Mouse (Mus musculus) E14TG2a.4 (cell line): ENCODE data around the gene Sh3bp4.

Experiments
- H3K27me3 ChIP-seq: 2 replicates; pipeline ENCODE4 v1.6.1; 2014; ENCODE audit warnings: low read length, control low read depth; ENCODE audit not compliant: insufficient read depth
- H3K36me3 ChIP-seq: 2 replicates; pipeline ENCODE4 v1.6.1; 2014; ENCODE audit warnings: low read length, control low read depth; ENCODE audit not compliant: insufficient read depth
- H3K4me1 ChIP-seq: replicated peaks from 2 replicates; pipeline ENCODE4 v1.6.1; 2014; ENCODE audit warnings: low read depth, low read length, control low read depth
- H3K4me3 ChIP-seq: replicated peaks from 2 replicates; pipeline ENCODE4 v1.5.1; 2014; ENCODE audit warnings: mild to moderate bottlenecking, low read length
- H3K9me3 ChIP-seq: 2 replicates; pipeline ENCODE4 v1.6.1; 2014; ENCODE audit warnings: low read length, control low read depth
- CTCF ChIP-seq: conservative IDR thresholded peaks from 2 replicates; pipeline ENCODE4 v1.5.1; 2014; ENCODE audit warnings: low read length
- NANOG ChIP-seq: IDR thresholded peaks from 2 replicates; pipeline ENCODE4 v1.6.1; 2014; ENCODE audit warnings: borderline replicate concordance, low read length, mixed read lengths
- POU5F1 ChIP-seq: IDR thresholded peaks from 2 replicates; pipeline ENCODE4 v1.6.1; 2014; ENCODE audit warnings: low read length, borderline replicate concordance

Sh3bp4 gene

GRCm38 (mm10) chr1:89070103-89070700 lies at the start of gene Sh3bp4:
Sh3bp4 (plus strand) TSS chr1:89070415.
- Histone ChIP-seq H3K4me1 (peaks cover 59% of the 10 kb centered on the region), H3K36me3 (peaks cover 7% of the 10 kb centered on the region), H3K27me3 (0 out of 2 replicates have a peak, but pooled peaks cover 5% of the 10 kb centered on the region), H3K4me3 (peak within 1 kb of the TSS; percentile 96), H3K9me3 (no peaks in the 10 kb centered on the region)
- TF ChIP-seq CTCF (no peak), POU5F1 (no peak), NANOG (no peak)

DNA sequence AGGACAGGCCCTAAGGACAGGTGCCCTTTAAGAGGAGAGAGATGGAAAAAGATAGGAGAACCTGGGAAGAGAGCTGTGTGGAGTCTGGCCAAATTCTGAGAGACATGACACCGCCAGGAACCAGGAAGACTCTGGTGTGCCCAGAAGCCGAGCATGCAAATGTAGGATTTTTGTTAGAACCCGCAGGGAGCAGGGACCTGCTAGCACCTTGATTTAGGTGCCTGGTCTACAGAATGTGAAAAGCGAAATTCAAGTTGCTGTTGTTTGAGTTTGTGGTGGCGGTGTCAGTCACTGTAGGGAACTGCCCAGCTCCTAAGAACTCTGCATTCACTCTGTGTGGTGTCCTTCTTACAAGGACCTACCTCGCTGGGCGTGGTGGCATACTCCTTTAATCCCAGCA lies 47.2 kb upstream of the Sh3bp4 start:
- H3K4me1 ChIP-seq: peaks cover 30% of the 10 kb centered on the region
- H3K4me3 ChIP-seq: no peak overlapping the region
- no peaks in the 10 kb centered on the region; the same call in 1 of the 2 replicates for H3K27me3 ChIP-seq
- H3K9me3 ChIP-seq: no peaks in the 10 kb centered on the region
- TF ChIP-seq POU5F1 (no peak), NANOG (no peak), CTCF (no peak)
- no peaks in the 10 kb centered on the region for H3K36me3 ChIP-seq

- no peaks in the 10 kb centered on the region for H3K36me3 ChIP-seq
- H3K9me3 ChIP-seq: no peaks in the 10 kb centered on the region
- H3K4me3 ChIP-seq: no peak overlapping the region
- no peaks in the 10 kb centered on the region for H3K27me3 ChIP-seq
- H3K4me1 ChIP-seq: peaks cover 45% of the 10 kb centered on the region
- TF ChIP-seq POU5F1 (no peak), NANOG (no peak), CTCF (no peak)
Observed at GRCm38 (mm10) chr1:89024696-89025612, 45.3 kb upstream of the Sh3bp4 start.

DNA sequence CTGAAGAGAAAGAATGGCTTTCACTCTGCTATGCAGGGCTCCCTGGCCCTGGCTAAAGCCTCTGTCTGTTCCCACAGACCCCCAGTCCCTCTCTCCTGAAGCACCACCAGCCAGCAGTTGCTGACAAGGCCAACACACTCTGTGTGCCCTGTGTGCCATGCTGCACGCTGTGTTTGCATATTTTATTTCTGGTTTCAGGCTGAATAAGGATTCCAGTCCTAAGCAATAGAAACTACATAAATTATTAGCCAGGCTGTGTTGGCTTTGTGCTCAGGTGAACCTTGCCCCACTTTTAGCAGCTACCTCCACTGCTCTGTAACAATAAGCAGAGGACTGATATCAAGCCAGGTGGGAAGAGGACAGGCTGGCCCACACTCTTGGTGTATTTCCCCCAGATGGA lies 44.2 kb upstream of the Sh3bp4 start:
- Histone ChIP-seq H3K27me3 (no peaks in the 10 kb centered on the region), H3K4me1 (peaks cover 54% of the 10 kb centered on the region), H3K4me3 (no peak overlapping the region), H3K36me3 (no peaks in the 10 kb centered on the region), H3K9me3 (no peaks in the 10 kb centered on the region)
- TF ChIP-seq CTCF: no peak
- no peak for TF ChIP-seq POU5F1
- no peak for TF ChIP-seq NANOG

- H3K27me3 ChIP-seq: no peaks in the 10 kb centered on the region
Observed at GRCm38 (mm10) chr1:89029136-89029927, 40.9 kb upstream of the Sh3bp4 start.

GRCm38 (mm10) chr1:89033661-89034060 lies 36.6 kb upstream of the Sh3bp4 start:
- Histone ChIP-seq H3K4me3 (no peak overlapping the region), H3K4me1 (peaks cover 41% of the 10 kb centered on the region), H3K27me3 (no peaks in the 10 kb centered on the region), H3K36me3 (no peaks in the 10 kb centered on the region), H3K9me3 (no peaks in the 10 kb centered on the region)
- TF ChIP-seq NANOG (no peak), POU5F1 (no peak), CTCF (no peak)

More at GRCm38 (mm10) chr1:89029136-89029927, 40.9 kb upstream of the Sh3bp4 start:
- no peaks in the 10 kb centered on the region for H3K36me3 ChIP-seq
- TF ChIP-seq NANOG: no peak
- TF ChIP-seq CTCF: no peak
- no peak for TF ChIP-seq POU5F1
- peaks cover 58% of the 10 kb centered on the region for H3K4me1 ChIP-seq
- H3K9me3 ChIP-seq: no peaks in the 10 kb centered on the region
- no peak overlapping the region for H3K4me3 ChIP-seq

DNA sequence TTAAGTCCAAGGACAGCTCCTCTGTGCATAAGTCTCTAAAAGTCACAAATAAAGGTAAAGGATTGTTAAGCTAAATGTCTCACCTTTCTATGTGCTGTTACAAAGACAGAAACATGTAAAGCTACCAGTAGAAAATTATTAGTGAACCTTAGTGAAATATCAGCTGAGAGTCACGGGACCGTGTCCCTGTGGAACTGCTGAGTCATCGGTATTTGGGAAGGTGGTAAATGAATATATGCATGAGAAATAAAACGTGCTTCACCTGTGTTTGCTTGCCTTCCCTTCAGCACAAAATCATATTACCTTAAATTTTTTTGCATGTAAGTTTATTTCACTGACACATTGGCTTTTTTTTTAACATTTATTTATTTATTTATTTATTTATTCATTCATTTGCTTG lies 36.2 kb upstream of the Sh3bp4 start:
- Histone ChIP-seq H3K4me3 (no peak overlapping the region), H3K27me3 (no peaks in the 10 kb centered on the region), H3K4me1 (peaks cover 37% of the 10 kb centered on the region), H3K36me3 (no peaks in the 10 kb centered on the region), H3K9me3 (no peaks in the 10 kb centered on the region)
- no peak for TF ChIP-seq CTCF
- no peak for TF ChIP-seq POU5F1
- TF ChIP-seq NANOG: no peak

DNA sequence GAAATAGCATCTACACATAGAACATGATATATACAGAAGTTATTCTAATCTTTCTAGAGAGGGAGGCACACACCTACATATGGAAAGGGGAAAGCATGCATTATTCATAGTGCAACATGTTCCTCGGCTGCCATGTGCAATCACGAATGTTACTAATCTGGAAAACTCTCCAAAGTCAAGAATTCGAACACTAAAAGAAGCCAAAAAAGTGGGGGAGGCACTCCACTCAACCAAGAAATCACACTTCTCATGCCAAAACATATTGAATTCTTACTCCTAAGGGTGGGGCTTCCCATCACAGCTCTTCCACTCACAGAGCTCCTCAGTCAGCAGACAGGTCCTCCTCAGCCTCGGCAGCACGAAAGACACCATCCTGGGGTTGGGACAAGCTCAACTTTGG lies 35.1 kb upstream of the Sh3bp4 start:
- no peaks in the 10 kb centered on the region for H3K36me3 ChIP-seq
- no peak overlapping the region for H3K4me3 ChIP-seq
- H3K4me1 ChIP-seq: peaks cover 26% of the 10 kb centered on the region

More for the DNA sequence above, 35.1 kb upstream of the Sh3bp4 start:
- TF ChIP-seq NANOG (no peak), POU5F1 (no peak), CTCF (no peak)
- no peaks in the 10 kb centered on the region for H3K9me3 ChIP-seq
- no peaks in the 10 kb centered on the region for H3K27me3 ChIP-seq
